Mouse (Mus musculus) monocyte, adult 5-6 weeks (primary cell): Measurements from ENCODE around the gene Dda1. TPM values are rescaled to one million over a fixed set of nuclear protein-coding genes. Genes with fewer than 3 reads are reported as not detected.
A peak's percentile ranks its signal among the peaks of the same experiment; 100 is the strongest.
"Not testable (repeated sequence)": the region's sequence is repeated elsewhere in the genome, so short reads cannot be mapped to it uniquely, and the experiment has no call there.

Source experiments
- ATAC-seq: fragments of 153-309, 156-312 bp; replicated peaks from 2 replicates; pipeline ENCODE4 v1.8.0; 2017; ENCODE audit warnings: mild to moderate bottlenecking; ENCODE audit not compliant: low TSS enrichment, insufficient number of reproducible peaks, severe bottlenecking, poor library complexity, low FRiP score
- total RNA-seq: library from RNA; stranded (forward); fragments of 200-1000, 200-491, 200-594 nt; gene quantifications from 3 replicates; pipeline ENCODE4 v1.2.3, GENCODE M21; 2017

Gene Dda1
- total RNA-seq, 1 experiment from 2014 or later: 42.4 TPM

GRCm38 (mm10) chr8:71515043-71515442 lies 46.0 kb downstream of the Dda1 start:
- no peak for ATAC-seq

GRCm38 (mm10) chr8:71516786-71517185 lies 47.8 kb downstream of the Dda1 start:
- ATAC-seq: no peak

- not testable (repeated sequence) for ATAC-seq
Measured at GRCm38 (mm10) chr8:71519037-71519825, 50.2 kb downstream of the Dda1 start.

- ATAC-seq: peak; percentile 94
Measured at GRCm38 (mm10) chr8:71521634-71522033, 52.6 kb downstream of the Dda1 start.

- no peak for ATAC-seq
Measured at GRCm38 (mm10) chr8:71525226-71526050, 56.4 kb downstream of the Dda1 start, which contains the start of gene Ccdc194. Ccdc194 (minus strand) TSS chr8:71525711.

Other genes with a start within 250 kb of the Dda1 start
- 71.0 to 99.2 TPM (median 72.2 TPM) in 3 replicates for gene Myo9b, start 196.5 kb upstream of the Dda1 start, total RNA-seq
- gene Haus8, start 196.3 kb upstream of the Dda1 start, total RNA-seq: 45.5 to 77.0 TPM (median 73.5 TPM) in 3 replicates
- 172 to 275 TPM (median 266 TPM) in 3 replicates for gene Use1, start 102.4 kb upstream of the Dda1 start, total RNA-seq
- gene Ocel1, start 97.9 kb upstream of the Dda1 start, total RNA-seq: 11.9 to 24.2 TPM (median 16.3 TPM) in 3 replicates
- gene Nr2f6, start 87.2 kb upstream of the Dda1 start, total RNA-seq: 3.4 to 11.6 TPM (median 9.4 TPM) in 3 replicates
- gene Ushbp1, start 73.4 kb upstream of the Dda1 start, total RNA-seq: 0.10 TPM in 1 of 3 replicates, not detected in the others
- gene Babam1, start 72.3 kb upstream of the Dda1 start, total RNA-seq: 49.7 to 68.7 TPM (median 61.4 TPM) in 3 replicates
- gene Ankle1, start 63.2 kb upstream of the Dda1 start, total RNA-seq: 0.48 TPM in 1 of 3 replicates, not detected in the others
- 2.2 to 12.0 TPM (median 8.3 TPM) in 3 replicates for gene Abhd8, start 5.5 kb upstream of the Dda1 start, total RNA-seq
- 5.7 to 17.9 TPM (median 13.7 TPM) in 3 replicates for gene Mrpl34, start 4.2 kb upstream of the Dda1 start, total RNA-seq
- 4.7 to 11.0 TPM (median 8.5 TPM) in 3 replicates for gene Ano8, start 16.8 kb downstream of the Dda1 start, total RNA-seq
- gene Gtpbp3, start 18.9 kb downstream of the Dda1 start, total RNA-seq: 16.0 to 22.2 TPM (median 16.4 TPM) in 3 replicates
- not detected in 3 replicates for gene Plvap, start 42.6 kb downstream of the Dda1 start, total RNA-seq
- gene Ccdc194, start 56.5 kb downstream of the Dda1 start, total RNA-seq: not detected in 3 replicates
- 25.5 to 51.2 TPM (median 32.9 TPM) in 3 replicates for gene Bst2, start 68.3 kb downstream of the Dda1 start, total RNA-seq
- 13.9 to 34.3 TPM (median 20.5 TPM) in 3 replicates for gene Mvb12a, start 73.7 kb downstream of the Dda1 start, total RNA-seq
- gene Tmem221, start 89.7 kb downstream of the Dda1 start, total RNA-seq: 0.29 TPM in 1 of 3 replicates, not detected in the others
- not detected in 3 replicates for gene Nxnl1, start 97.4 kb downstream of the Dda1 start, total RNA-seq
- gene Slc27a1, start 99.7 kb downstream of the Dda1 start, total RNA-seq: 0.53 to 1.2 TPM (median 0.76 TPM) in 3 replicates
- 31.2 to 49.8 TPM (median 36.8 TPM) in 3 replicates for gene Pgls, start 123.0 kb downstream of the Dda1 start, total RNA-seq
- 6.3 to 12.8 TPM (median 6.9 TPM) in 3 replicates for gene Fam129c, start 128.4 kb downstream of the Dda1 start, total RNA-seq
- 39.9 to 78.4 TPM (median 65.4 TPM) in 3 replicates for gene Colgalt1, start 141.8 kb downstream of the Dda1 start, total RNA-seq
- gene Unc13a, start 202.6 kb downstream of the Dda1 start, total RNA-seq: 0.21 to 0.97 TPM (median 0.29 TPM) in 3 replicates
- gene Jak3, start 207.1 kb downstream of the Dda1 start, total RNA-seq: 7.1 to 25.6 TPM (median 11.2 TPM) in 3 replicates
- gene Insl3, start 220.0 kb downstream of the Dda1 start, total RNA-seq: 14.1 TPM in 1 of 3 replicates, not detected in the others
- gene B3gnt3, start 232.6 kb downstream of the Dda1 start, total RNA-seq: 0.29 to 0.75 TPM in 2 of 3 replicates, not detected in the other